In the genomic region with DNA sequence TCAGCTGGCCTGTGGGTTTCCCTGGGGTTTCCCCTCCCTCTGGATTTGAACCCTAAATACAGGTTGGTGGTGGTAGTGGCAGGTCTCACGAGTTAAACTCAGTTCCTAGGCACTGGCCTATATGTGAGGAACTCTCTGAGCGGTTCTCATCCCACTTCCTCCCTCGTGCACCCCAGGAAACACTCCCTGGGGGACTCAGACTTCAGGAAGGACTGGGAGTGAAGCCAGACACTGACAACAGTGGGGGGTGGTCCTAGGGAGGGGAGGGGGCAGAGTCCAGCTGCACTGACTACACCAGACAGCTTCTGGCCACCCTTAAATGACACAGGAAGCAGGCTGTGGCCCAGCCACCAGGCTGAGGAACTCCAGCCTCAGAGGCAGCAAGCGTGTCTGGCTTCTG, we compare ENCODE assay signal across 10 mouse cellular contexts. TPM values are rescaled to one million over a fixed set of nuclear protein-coding genes. Genes with fewer than 3 reads are reported as not detected.
DNase-seq lines count a peak whose midpoint lies in the region; ATAC-seq and TF ChIP-seq lines count a peak whose summit lies in the region.
"Had no signal": no experiment of that assay in that cellular context is flagged by ENCODE, and none has a peak within 500 bp of the region (broad histone marks: within the 10 kb centered on the region; RNA-seq: fewer than 3 reads in every experiment).

No protein-coding gene starts in this region.

- H3K36me3 ChIP-seq in limb, embryonic 12.5 days = peaks cover 7% of the 10 kb centered on the region; the same call in 1 of the 2 replicates
- no peaks in the 10 kb centered on the region for H3K36me3 ChIP-seq in stomach, postnatal 0 days (ENCODE audit: control insufficient read depth, insufficient read depth, low read length)

- no peak for TF ChIP-seq EP300 in stomach, postnatal 0 days (optimal IDR thresholded peaks at IDR 0.05)

- no peak overlapping the region for H3K4me2 ChIP-seq in limb, embryonic 12.5 days
- no peak overlapping the region for H3K4me2 ChIP-seq in stomach, postnatal 0 days (replicated peaks; ENCODE audit: low read depth)

- H3K9me3 ChIP-seq in limb, embryonic 12.5 days = no peaks in the 10 kb centered on the region
- no peaks in the 10 kb centered on the region for H3K9me3 ChIP-seq in stomach, postnatal 0 days (ENCODE audit: control insufficient read depth, low read length)

- H3K27ac ChIP-seq in limb, embryonic 12.5 days = peak overlapping the region; percentile 24; the same call in 1 of the 2 replicates
- peak overlapping the region; percentile 75; the same call in 1 of the 2 replicates for H3K27ac ChIP-seq in stomach, postnatal 0 days (replicated peaks)

- WGBS in limb, embryonic 12.5 days = 26% methylated on average over 4 of the region's 4 CpGs
- WGBS in stomach, postnatal 0 days = 51% methylated on average over 4 of the region's 4 CpGs

- 0 out of 2 replicates have a peak overlapping the region, but pooled peaks have one; percentile 8 for H3K9ac ChIP-seq in limb, embryonic 12.5 days (replicated peaks)
- H3K9ac ChIP-seq in stomach, postnatal 0 days (ENCODE audit: low read length) = 0 out of 2 replicates have a peak overlapping the region, but pooled peaks have one; percentile 18

- peak; percentile 62 for DNase-seq in lung, postnatal 10 days
- DNase-seq in lung, postnatal 36 days = no peak
- DNase-seq in heart, postnatal 14 days = peak; percentile 56 to 69
- DNase-seq in stomach, postnatal 0 days (ENCODE audit: low spot score) = no peak
- DNase-seq in cerebellum, adult 9-10 months = no peak
- DNase-seq in layer of hippocampus, adult 18-20 months (ENCODE audit: low spot score in 2 of 2) = no peak
- DNase-seq: cerebellum, adult 11-12 months had no signal

- intact Hi-C loops in heart, postnatal 14 days (cut with DNase I) = no loop called here

- no peak for TF ChIP-seq CTCF in stomach, postnatal 0 days (IDR thresholded peaks at IDR 0.05; ENCODE audit: low read depth)

- no peak for ATAC-seq in limb, embryonic 12.5 days (ENCODE audit: insufficient number of reproducible peaks, insufficient read depth, low FRiP score, low TSS enrichment, low read depth)
- no peak for ATAC-seq in stomach, postnatal 0 days (ENCODE audit: low FRiP score, low TSS enrichment)
- no peak for ATAC-seq in activated CD4-positive, CD25-positive, alpha-beta regulatory T cell, adult 4 months
- ATAC-seq: Patski had no signal

- H3K27me3 ChIP-seq in limb, embryonic 12.5 days = no peaks in the 10 kb centered on the region
- no peaks in the 10 kb centered on the region for H3K27me3 ChIP-seq in stomach, postnatal 0 days (ENCODE audit: control insufficient read depth, insufficient read depth, low read length)
- H3K27me3 ChIP-seq: Patski had no signal

- H3K4me3 ChIP-seq in limb, embryonic 12.5 days (replicated peaks) = no peak overlapping the region
- H3K4me3 ChIP-seq in stomach, postnatal 0 days (ENCODE audit: low read depth, low read length) = no peak overlapping the region

- peaks cover 41% of the 10 kb centered on the region for H3K4me1 ChIP-seq in limb, embryonic 12.5 days (replicated peaks)
- peaks cover 7% of the 10 kb centered on the region for H3K4me1 ChIP-seq in stomach, postnatal 0 days (replicated peaks; ENCODE audit: control insufficient read depth, insufficient read depth)

RNA-seq across cellular contexts. Expression of a gene that starts 43.0 kb away (rescaled TPM):
- total RNA-seq in heart, postnatal 14 days (2021) = 10 to 100 TPM; 62.5 TPM
- 18.1 and 20.0 TPM in 2 replicates for polyA plus RNA-seq in limb, embryonic 12.5 days (2016; fragmentation: Nextera tagmentation; extraction: Ambion mirVana)
- polyA plus RNA-seq in stomach, postnatal 0 days (2015; fragmentation: Nextera tagmentation; extraction: Ambion mirVana) = 11.3 and 12.7 TPM in 2 replicates
- total RNA-seq in layer of hippocampus, adult 18-20 months (2021) = 10 to 100 TPM; 37.0 to 45.2 TPM
- polyA plus RNA-seq in activated CD4-positive, CD25-positive, alpha-beta regulatory T cell, adult 4 months (2017; shearing (Covaris generic)) = not detected

Comparison
In these comparisons a context has a peak if more than half of its experiments do, and no peak if none do; other contexts are left out.
1. DNase-seq: peak in lung, postnatal 10 days (single experiment) and heart, postnatal 14 days (2 of 2); none in lung, postnatal 36 days (single experiment), stomach, postnatal 0 days (single experiment), cerebellum, adult 9-10 months (single experiment) and layer of hippocampus, adult 18-20 months (0 of 2).
2. RNA of a gene that starts 43.0 kb away (polyA plus RNA-seq): 18.1 to 20.0 TPM in limb, embryonic 12.5 days and 11.3 to 12.7 TPM in stomach, postnatal 0 days; not detected in activated CD4-positive, CD25-positive, alpha-beta regulatory T cell, adult 4 months; every median in the first group is over 10 times any median in the second.